Mouse (Mus musculus): ENCODE data around the gene Rnf227. TPM values are rescaled to one million over a fixed set of nuclear protein-coding genes. Genes with fewer than 3 reads are reported as not detected.

Rnf227 gene
- total and polyA plus RNA-seq, 2 experiments from 2014 or later: 225 to 231 TPM

DNA sequence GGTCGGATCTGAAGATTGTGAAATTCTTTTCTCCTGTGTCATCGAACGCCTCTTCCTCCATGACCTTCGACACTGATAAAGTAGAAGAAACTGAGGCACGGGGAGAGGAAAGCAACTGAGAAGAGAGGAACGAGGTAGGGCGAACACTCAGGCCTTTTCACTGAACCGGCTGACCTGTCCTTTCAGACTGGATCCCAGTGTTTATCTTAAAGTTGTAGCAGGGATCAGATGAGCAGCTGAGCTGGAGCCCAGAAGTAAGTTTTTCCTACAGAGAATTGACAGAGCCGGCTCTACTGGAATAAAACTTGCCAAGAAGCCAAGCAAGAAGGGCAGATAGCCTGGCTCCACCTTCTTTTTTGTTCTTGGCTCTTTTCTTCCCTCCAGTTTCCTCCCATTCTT, 30.6 kb downstream of the Rnf227 start:
- Histone ChIP-seq H3K9me3 (ENCODE audit: low read length) (no peaks in the 10 kb centered on the region), H3K9ac (peak overlapping the region; percentile 10; the same call in 1 of the 2 replicates), H3K27me3 (ENCODE audit: insufficient read depth, low read length) (no peaks in the 10 kb centered on the region), H3K4me1 (ENCODE audit: insufficient read depth) (peaks cover 22% of the 10 kb centered on the region), H3K36me3 (ENCODE audit: insufficient read depth) (0 out of 2 replicates have a peak, but pooled peaks cover 4% of the 10 kb centered on the region), H3K4me2 (ENCODE audit: low read depth) (peak overlapping the region; percentile 42), H3K27ac (ENCODE audit: low read depth, low read length) (peak overlapping the region; percentile 80), H3K4me3 (ENCODE audit: low read depth, low read length) (peak overlapping the region; percentile 13; the same call in 1 of the 2 replicates)
- WGBS: 22% methylated on average over 9 of the region's 9 CpGs
- ATAC-seq (no peak), DNase-seq (no peak)
- no peak for TF ChIP-seq CTCF (IDR thresholded peaks at IDR 0.05; ENCODE audit: low read depth)

DNA sequence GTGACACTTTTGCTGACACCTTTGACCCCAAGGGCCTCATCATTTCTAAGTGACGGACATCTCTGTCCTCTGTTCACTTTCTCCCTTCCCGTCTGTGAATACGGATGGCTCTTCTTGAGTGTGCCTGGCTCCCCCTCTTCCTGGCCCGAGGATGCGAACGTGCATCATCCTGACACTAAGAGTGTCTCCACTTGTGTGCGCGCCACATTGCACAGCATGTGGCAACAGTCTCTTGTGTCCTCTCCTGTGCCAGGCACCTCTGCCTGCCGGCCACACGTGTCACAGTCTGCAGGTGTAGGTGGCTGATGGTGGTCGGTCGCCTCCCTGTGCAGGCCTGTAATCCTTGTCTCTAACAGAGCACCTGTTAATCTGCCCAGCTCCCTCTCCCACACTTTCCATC, 31.3 kb downstream of the Rnf227 start:
- Histone ChIP-seq H3K4me3 (ENCODE audit: low read depth, low read length) (no peak overlapping the region), H3K4me2 (ENCODE audit: low read depth) (peak overlapping the region; percentile 42), H3K9me3 (ENCODE audit: low read length) (no peaks in the 10 kb centered on the region), H3K36me3 (ENCODE audit: insufficient read depth) (0 out of 2 replicates have a peak, but pooled peaks cover 4% of the 10 kb centered on the region), H3K4me1 (ENCODE audit: insufficient read depth) (peaks cover 21% of the 10 kb centered on the region), H3K9ac (0 out of 2 replicates have a peak overlapping the region, but pooled peaks have one; percentile 22), H3K27ac (ENCODE audit: low read depth, low read length) (peak overlapping the region; percentile 80), H3K27me3 (ENCODE audit: insufficient read depth, low read length) (no peaks in the 10 kb centered on the region)
- TF ChIP-seq CTCF (IDR thresholded peaks at IDR 0.05; ENCODE audit: low read depth): no peak
- ATAC-seq: no peak
- WGBS: 30% methylated on average over 12 of the region's 12 CpGs
- peak; percentile 39 for DNase-seq

DNA sequence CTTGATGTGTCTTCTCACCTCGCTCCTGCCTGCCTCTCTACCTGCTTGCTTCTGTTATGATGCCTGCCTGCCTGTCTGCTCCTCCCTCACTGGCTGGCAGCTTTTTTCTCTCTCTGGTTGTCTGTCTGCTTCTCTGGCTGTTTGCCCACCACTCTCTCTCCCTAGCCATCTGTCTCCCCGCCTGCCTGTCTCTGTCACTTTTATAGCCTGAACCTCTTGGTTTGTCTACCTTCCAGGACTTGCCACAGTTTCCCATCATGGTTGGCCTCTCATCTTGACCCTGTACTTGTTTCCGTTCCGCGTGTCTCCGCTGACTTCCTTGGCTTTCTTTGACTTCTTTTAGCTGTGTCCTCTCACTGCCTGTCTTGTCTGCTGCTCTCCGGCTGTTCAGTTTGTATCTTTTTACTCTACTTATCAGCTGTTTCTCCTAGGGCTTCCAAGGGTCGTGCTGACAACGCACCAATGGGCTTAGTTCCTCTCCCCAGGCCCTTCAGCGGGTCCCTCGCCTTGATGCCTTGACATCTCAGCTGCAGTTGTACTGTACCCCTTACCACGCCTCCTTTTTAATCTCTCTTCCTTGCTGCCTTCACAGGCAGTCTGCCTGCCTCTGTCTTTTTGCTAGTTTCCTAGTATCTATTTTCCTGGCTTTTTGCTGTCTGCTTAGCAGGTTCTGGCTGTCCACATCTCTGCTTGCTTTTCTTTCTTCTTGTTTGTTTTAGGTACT, 32.0 kb downstream of the Rnf227 start:
- Histone ChIP-seq H3K4me1 (ENCODE audit: insufficient read depth) (peaks cover 21% of the 10 kb centered on the region), H3K4me2 (ENCODE audit: low read depth) (peak overlapping the region; percentile 42), H3K36me3 (ENCODE audit: insufficient read depth) (0 out of 2 replicates have a peak, but pooled peaks cover 4% of the 10 kb centered on the region), H3K27ac (ENCODE audit: low read depth, low read length) (peak overlapping the region; percentile 80), H3K9me3 (ENCODE audit: low read length) (no peaks in the 10 kb centered on the region), H3K9ac (peak overlapping the region; percentile 18; the same call in 1 of the 2 replicates), H3K4me3 (ENCODE audit: low read depth, low read length) (no peak overlapping the region), H3K27me3 (ENCODE audit: insufficient read depth, low read length) (no peaks in the 10 kb centered on the region)
- TF ChIP-seq CTCF (IDR thresholded peaks at IDR 0.05; ENCODE audit: low read depth): no peak
- peak; percentile 78 for DNase-seq
- 28% methylated on average over 12 of the region's 12 CpGs for WGBS
- ATAC-seq: 0 out of 2 replicates have a peak, but pooled peaks have one; percentile 5

DNA sequence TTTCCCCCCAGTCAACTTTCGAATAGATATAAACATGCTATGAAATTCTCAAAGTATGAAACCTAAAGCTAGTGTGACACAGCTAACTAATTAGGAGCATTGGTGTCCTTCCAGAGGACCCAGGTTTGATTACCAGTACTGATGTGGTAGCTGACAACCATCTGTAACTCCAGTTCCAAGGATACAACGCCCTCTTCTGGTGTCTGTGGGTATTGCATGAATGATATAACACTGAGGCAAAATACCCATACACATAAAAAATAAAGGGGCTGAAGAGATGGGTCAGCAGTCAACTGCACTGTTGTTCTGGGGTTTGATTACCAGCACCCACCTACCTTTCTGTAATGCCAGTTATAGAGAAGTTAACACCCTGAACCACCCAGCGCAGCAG, 32.5 kb downstream of the Rnf227 start:
- H3K4me2 ChIP-seq (ENCODE audit: low read depth): peak overlapping the region; percentile 42
- H3K4me3 ChIP-seq (ENCODE audit: low read depth, low read length): no peak overlapping the region
- TF ChIP-seq CTCF (IDR thresholded peaks at IDR 0.05; ENCODE audit: low read depth): peak; percentile 64
- H3K4me1 ChIP-seq (ENCODE audit: insufficient read depth): peaks cover 21% of the 10 kb centered on the region
- DNase-seq: no peak
- 0 out of 2 replicates have a peak, but pooled peaks cover 4% of the 10 kb centered on the region for H3K36me3 ChIP-seq (ENCODE audit: insufficient read depth)
- WGBS: 62% methylated on average over 3 of the region's 3 CpGs
- H3K9me3 ChIP-seq (ENCODE audit: low read length): no peaks in the 10 kb centered on the region
- no peaks in the 10 kb centered on the region for H3K27me3 ChIP-seq (ENCODE audit: insufficient read depth, low read length)
- no peak overlapping the region for H3K9ac ChIP-seq
- ATAC-seq: no peak
- H3K27ac ChIP-seq (ENCODE audit: low read depth, low read length): peak overlapping the region; percentile 80; the same call in 1 of the 2 replicates

DNA sequence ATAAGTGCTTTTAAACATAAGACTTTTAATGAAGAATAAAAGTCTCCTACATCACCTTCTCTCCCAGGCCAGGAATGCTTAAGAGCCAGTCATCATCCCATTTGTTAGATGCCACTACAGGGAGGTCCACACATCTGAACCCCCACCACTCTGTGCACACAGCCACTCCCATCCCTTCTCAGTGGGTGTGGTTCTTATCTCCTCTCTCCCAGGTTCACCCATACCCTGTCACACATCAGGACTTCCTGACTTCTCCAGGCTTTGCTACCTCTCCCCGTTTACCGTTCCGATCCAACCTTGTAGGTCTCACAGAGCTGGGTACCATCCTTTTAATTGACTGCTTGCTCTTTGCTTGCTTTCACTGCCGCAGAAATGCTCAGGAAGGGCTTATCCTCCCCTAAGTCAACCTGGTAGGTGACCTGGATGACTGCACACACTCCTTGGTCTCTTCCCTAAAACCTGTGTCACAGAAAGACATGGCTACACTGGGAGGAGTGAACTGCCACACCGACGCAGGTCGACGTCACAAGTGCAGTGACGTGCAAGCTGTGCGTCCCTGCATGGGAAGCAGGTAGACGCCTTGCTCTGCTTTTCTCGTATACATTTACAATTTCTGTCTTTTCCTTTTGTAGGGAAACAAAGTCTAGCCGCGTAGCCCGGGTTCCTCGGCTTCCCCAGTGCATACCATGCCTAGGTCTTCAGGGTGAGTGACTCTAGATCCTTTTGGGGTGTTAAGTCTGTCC, 33.1 kb downstream of the Rnf227 start:
- peaks cover 21% of the 10 kb centered on the region for H3K4me1 ChIP-seq (ENCODE audit: insufficient read depth)
- H3K9ac ChIP-seq: no peak overlapping the region
- H3K4me2 ChIP-seq (ENCODE audit: low read depth): no peak overlapping the region
- H3K27me3 ChIP-seq (ENCODE audit: insufficient read depth, low read length): no peaks in the 10 kb centered on the region
- ATAC-seq (no peak), DNase-seq (no peak)
- 91% methylated on average over 16 of the region's 16 CpGs for WGBS
- H3K36me3 ChIP-seq (ENCODE audit: insufficient read depth): 0 out of 2 replicates have a peak, but pooled peaks cover 4% of the 10 kb centered on the region
- peak overlapping the region; percentile 80; the same call in 1 of the 2 replicates for H3K27ac ChIP-seq (ENCODE audit: low read depth, low read length)
- no peak overlapping the region for H3K4me3 ChIP-seq (ENCODE audit: low read depth, low read length)
- H3K9me3 ChIP-seq (ENCODE audit: low read length): no peaks in the 10 kb centered on the region
- no peak for TF ChIP-seq CTCF (IDR thresholded peaks at IDR 0.05; ENCODE audit: low read depth)

DNA sequence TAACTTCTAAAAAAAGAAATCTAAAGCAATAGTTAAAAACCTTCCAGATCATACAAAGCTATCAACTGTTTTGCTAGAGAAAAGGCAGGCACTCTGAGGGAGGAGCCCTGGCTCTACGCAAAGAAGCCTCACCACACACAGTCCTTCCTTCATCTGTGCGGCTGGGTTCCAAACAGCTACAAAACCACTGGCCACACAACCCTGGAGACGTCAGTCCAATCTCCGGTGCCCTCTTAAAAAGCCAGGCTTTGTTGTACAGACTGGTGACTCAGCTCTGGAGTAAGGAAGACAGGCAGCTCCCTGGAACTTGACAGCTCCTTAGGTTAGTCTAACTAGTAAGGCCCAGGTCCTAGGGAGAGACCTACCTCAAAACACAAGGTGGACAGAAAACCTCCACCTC, 35.4 kb downstream of the Rnf227 start:
- Histone ChIP-seq H3K9ac (no peak overlapping the region), H3K27me3 (ENCODE audit: insufficient read depth, low read length) (no peaks in the 10 kb centered on the region), H3K4me1 (ENCODE audit: insufficient read depth) (peaks cover 19% of the 10 kb centered on the region), H3K4me3 (ENCODE audit: low read depth, low read length) (no peak overlapping the region), H3K27ac (ENCODE audit: low read depth, low read length) (no peak overlapping the region), H3K36me3 (ENCODE audit: insufficient read depth) (0 out of 2 replicates have a peak, but pooled peaks cover 4% of the 10 kb centered on the region), H3K9me3 (ENCODE audit: low read length) (no peaks in the 10 kb centered on the region), H3K4me2 (ENCODE audit: low read depth) (no peak overlapping the region)
- no peak for TF ChIP-seq CTCF (IDR thresholded peaks at IDR 0.05; ENCODE audit: low read depth)
- WGBS: 89% methylated on average over 4 of the region's 4 CpGs
- ATAC-seq (no peak), DNase-seq (no peak)

Data from forebrain, postnatal 0 days (tissue).